Mouse (Mus musculus) embryonic fibroblast, embryonic 13.5 days (primary cell): ENCODE results near the gene Ankrd44. TPM values are rescaled to one million over a fixed set of nuclear protein-coding genes. Genes with fewer than 3 reads are reported as not detected.

ENCODE experiments used
- H3K27ac ChIP-seq: 2 replicates; pipeline ENCODE4 v1.5.1; 2012; ENCODE audit warnings: low read length, control low read depth, inconsistent platforms; ENCODE audit not compliant: insufficient read depth
- H3K4me1 ChIP-seq: 2 replicates; pipeline ENCODE4 v1.6.1; 2011; ENCODE audit warnings: low read length; ENCODE audit not compliant: control insufficient read depth, insufficient read depth
- H3K4me3 ChIP-seq: 2 replicates; pipeline ENCODE4 v1.5.1; 2011; ENCODE audit warnings: mild to moderate bottlenecking, control low read depth, low read length; ENCODE audit not compliant: insufficient read depth
- CTCF ChIP-seq: IDR thresholded peaks from 2 replicates; pipeline ENCODE4 v1.5.1; 2011; ENCODE audit warnings: mild to moderate bottlenecking, control low read depth, low read length, moderate library complexity, borderline replicate concordance; ENCODE audit not compliant: insufficient read depth
- POLR2A ChIP-seq: IDR thresholded peaks from 2 replicates; pipeline ENCODE4 v1.6.1; 2011; ENCODE audit warnings: low read depth, mild to moderate bottlenecking, control low read depth, low read length, moderate library complexity
- polyA plus RNA-seq: library from polyadenylated mRNA; stranded (reverse); fragments of >200 nt; gene quantifications from 2 replicates; pipeline ENCODE4 v1.2.4, GENCODE M21; 2011; ENCODE audit warnings: low read depth; ENCODE audit not compliant: missing spikeins, insufficient read length

Gene Ankrd44
- polyA plus RNA-seq, 1 experiment, result 24.8 TPM

DNA sequence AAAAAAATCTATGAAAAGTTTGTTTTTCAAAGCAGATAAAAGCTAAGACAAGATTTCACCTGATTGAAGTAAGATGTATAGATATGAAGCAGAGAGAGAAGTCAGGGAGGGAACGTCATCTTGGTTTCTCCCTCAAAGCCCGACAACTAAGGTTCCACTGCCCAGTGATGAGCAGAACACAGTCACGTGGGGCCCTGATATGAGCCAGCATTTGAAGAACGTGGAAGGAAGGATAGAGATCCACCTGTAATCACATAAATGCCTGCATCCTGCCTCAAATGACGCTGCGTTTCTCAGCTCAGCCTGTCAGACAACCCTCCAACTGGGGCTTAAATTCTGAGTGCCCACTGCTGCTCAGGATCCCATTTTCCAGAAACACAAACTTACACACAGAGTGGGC lies 52.1 kb downstream of the Ankrd44 start:
- TF ChIP-seq POLR2A, result no peak
- TF ChIP-seq CTCF, result no peak

DNA sequence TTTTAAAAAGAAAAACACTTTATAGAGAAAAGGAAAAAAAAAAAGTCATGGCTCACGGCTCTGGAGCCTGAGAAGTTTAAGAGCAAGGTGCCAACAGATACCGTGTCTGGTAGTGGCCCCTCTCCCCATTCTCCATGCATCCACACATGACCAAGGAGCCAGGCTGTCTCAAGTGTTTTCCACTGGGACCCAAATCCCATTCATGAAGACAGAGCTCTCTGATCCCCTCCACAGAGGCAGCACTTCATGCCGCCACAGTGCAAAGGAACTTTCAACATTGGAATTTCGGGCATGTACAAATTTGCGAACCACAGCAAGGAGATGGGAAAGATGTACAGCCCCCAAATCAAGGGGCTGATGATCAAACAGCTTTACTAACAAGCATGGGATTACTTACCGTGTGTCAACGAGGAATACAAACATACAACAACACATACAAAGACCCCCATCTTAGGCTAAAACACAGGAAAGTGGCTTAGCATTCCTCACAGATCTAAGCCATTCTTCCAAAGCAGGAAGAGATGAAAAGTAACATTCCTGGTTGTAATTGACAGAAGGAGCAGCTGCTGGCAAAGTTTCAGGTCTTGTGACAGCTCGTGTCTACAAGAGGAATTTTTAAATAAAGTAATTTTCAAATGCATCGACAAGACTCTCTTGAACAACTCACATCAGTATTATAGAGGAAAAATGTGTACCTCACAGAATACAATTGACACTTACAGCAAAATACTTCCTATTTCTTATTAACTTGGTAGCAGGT lies 53.1 kb downstream of the Ankrd44 start:
- Histone ChIP-seq H3K27ac (no peak overlapping the region), H3K4me1 (peaks cover 2% of the 10 kb centered on the region; the same call in 1 of the 2 replicates), H3K4me3 (no peak overlapping the region)
- no peak for TF ChIP-seq CTCF
- TF ChIP-seq POLR2A, result no peak

More for the DNA sequence above, 52.1 kb downstream of the Ankrd44 start:
- no peak overlapping the region for H3K4me3 ChIP-seq
- peaks cover 2% of the 10 kb centered on the region; the same call in 1 of the 2 replicates for H3K4me1 ChIP-seq
- H3K27ac ChIP-seq, result no peak overlapping the region

DNA sequence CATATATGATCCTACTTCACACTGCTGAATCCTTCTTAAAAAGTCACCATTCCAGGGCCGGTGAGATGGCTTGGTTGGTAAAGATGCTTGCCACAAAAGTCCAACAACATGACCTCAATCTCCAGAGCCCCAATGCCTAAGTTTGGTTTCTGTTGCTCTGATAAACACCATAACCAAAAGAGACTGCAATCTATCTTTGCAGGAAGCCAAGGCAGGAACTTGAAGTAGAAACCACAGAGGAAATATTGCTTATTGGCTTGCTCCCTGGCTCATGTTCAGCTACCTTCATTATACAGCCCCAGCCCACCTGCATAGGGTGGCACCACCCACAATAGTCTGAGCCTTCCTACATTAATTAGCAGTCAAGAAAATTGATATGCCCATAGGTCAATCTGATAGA lies 54.9 kb downstream of the Ankrd44 start:
- no peak overlapping the region for H3K27ac ChIP-seq
- peaks cover 5% of the 10 kb centered on the region for H3K4me1 ChIP-seq
- no peak overlapping the region for H3K4me3 ChIP-seq
- no peak for TF ChIP-seq CTCF

DNA sequence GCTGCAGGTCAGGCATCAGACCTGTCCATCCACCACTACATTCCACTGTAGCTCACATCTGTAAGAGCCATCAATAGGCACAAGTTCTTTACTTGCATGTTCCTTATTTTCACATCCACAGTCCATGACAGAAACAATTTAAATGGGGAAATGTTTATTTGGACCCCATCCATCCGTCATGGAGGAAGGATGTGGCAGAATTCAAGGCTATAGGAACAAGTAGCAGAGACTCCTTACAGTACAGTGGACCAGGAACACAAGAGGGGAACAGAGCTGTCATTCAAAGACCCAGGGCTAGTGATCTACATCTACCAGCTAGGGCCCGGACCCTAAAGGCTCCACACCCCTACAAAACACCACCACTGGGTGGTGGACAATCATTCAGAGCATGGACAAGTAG lies 55.6 kb downstream of the Ankrd44 start:
- H3K27ac ChIP-seq, result no peak overlapping the region
- TF ChIP-seq POLR2A, result no peak
- no peak for TF ChIP-seq CTCF
- H3K4me1 ChIP-seq, result peaks cover 5% of the 10 kb centered on the region
- no peak overlapping the region for H3K4me3 ChIP-seq

DNA sequence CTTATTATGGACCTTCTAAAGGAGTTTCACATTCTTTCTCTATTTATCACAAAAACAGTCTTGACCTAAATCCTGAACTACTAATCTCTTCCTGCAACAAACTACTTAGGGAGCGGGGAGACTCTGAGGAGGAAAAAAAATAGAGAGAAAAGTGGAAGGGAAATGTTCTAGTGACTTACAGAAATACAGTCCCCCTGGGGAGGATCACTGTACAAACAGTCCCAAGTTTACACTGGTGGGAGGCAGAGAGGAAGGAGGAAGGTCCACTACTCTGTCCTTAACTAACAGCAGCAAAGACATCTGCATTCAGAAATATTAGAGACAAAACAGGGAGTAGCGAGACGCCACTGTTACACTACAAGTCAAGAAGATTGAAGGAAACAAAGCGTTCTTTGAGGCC lies 59.0 kb downstream of the Ankrd44 start:
- no peak overlapping the region for H3K27ac ChIP-seq
- no peak overlapping the region for H3K4me3 ChIP-seq
- H3K4me1 ChIP-seq, result peaks cover 3% of the 10 kb centered on the region
- TF ChIP-seq POLR2A, result no peak
- no peak for TF ChIP-seq CTCF

DNA sequence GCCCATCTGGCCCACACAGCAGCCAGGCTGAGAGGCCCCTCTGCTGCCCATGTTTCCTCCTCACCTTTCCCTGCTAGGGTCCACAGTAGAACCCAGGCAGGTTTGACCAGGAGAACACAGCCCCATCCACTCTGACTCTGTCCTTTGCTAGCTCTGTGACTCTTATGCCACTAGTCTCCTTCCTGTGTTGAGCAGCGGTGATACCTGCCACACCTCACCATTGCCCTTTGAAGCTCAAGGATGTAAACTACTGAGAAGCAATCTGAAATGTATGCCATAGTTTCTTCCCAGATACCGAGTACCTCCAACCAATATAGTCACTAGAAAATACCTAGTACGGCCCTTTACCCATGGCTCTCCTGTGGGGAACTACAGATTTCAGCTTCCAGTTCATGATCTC lies 60.1 kb downstream of the Ankrd44 start:
- no peak for TF ChIP-seq CTCF
- no peak for TF ChIP-seq POLR2A
- Histone ChIP-seq H3K4me3 (no peak overlapping the region), H3K4me1 (peaks cover 3% of the 10 kb centered on the region), H3K27ac (no peak overlapping the region)

DNA sequence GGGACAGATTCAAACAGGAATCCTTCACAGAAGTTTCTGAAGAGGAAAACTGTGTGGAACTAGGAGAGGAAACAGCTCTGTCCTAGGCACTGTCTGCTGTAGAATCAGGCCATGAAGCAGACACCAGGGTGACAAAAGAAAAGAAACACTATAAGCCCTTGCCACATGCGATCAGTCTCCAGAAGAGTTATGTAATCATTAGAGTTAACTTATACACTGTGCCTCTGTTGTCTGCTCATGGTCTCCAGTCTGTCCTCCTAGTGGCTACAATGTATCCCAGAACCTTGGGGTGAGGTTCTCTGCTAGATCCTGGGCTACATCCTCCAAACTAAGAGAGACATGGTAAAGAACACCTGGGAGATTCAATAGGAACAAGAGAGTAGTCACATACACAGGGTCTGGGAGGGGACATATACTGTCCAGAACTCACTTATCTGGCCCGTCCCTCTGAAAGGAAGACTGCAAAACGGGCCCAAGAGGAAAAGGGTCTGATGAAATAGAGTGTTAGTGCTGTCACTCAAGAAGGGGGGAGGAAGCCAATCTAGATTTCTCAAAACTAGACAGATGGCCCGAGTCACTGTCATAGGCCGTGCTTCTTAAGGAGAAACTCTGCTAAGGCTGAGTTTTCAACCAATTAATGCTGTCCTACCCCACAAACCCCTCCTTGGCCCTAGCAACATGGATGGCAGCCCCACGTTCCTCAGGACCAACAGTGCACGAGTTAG lies 61.1 kb downstream of the Ankrd44 start:
- H3K4me3 ChIP-seq, result no peak overlapping the region
- H3K27ac ChIP-seq, result no peak overlapping the region
- peaks cover 3% of the 10 kb centered on the region for H3K4me1 ChIP-seq
- no peak for TF ChIP-seq CTCF
- no peak for TF ChIP-seq POLR2A

DNA sequence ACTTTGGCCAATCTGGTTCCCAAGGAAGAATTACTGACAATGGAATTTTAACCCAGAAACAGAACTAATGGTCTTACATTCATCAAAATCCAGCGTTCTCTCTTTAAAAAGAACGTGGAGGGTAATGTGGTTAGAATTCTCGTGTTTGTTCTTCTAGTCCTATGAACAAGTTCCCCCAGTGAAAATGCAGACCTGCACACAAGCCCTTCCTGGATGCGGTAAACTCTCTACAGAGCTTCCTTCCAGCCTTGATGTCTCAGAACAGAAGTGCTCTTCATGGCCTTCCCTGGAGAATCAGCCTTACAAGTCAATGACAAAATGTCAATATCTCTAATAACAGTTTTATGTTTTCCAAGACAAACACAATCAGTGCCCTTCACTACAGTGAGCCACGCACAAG lies 65.8 kb downstream of the Ankrd44 start:
- TF ChIP-seq CTCF (no peak), POLR2A (no peak)
- Histone ChIP-seq H3K4me3 (no peak overlapping the region), H3K4me1 (no peaks in the 10 kb centered on the region), H3K27ac (no peak overlapping the region)

DNA sequence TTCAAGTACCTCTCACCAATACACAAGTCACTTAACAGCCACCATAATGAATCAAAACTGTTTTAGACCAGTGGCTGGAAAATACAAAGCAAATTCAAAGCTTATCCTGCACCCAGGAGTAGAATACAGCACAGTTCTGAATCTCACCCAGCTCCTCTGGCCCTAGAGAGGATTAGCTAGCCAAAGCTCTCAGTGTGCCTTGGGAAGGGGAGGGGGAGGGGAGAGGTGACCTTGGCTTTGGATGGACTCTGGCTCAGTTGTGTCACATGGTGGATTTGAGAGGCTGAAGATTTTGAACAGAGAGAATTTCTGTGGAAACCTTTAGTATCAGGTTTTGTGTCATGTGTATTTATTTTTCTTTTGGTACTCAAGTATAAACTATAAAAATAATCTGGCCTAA lies 66.3 kb downstream of the Ankrd44 start:
- Histone ChIP-seq H3K27ac (no peak overlapping the region), H3K4me1 (no peaks in the 10 kb centered on the region), H3K4me3 (no peak overlapping the region)
- TF ChIP-seq CTCF (no peak), POLR2A (no peak)

DNA sequence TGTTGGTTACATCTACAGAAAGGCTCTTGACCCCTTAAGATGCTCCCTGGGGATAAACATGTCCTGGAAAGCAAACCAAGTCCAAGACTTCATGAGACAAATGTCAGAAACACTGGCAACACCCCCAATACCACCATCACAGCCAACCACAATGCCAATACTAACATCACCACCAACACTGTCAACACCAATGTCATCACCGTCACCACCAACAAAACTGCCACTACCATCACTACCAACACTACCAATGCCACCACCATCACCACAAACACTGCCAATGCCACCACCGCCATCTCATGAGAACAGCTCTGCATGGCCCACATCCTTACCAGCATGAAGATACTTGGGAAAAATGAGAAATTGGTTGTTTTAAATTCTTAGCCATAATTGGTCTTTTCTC lies 67.3 kb downstream of the Ankrd44 start:
- TF ChIP-seq CTCF, result no peak
- no peak for TF ChIP-seq POLR2A
- Histone ChIP-seq H3K4me3 (no peak overlapping the region), H3K4me1 (no peaks in the 10 kb centered on the region), H3K27ac (no peak overlapping the region)
